Mouse (Mus musculus) embryonic facial prominence, embryonic 13.5 days (tissue): ENCODE measurements around the gene Jakmip3. TPM values are rescaled to one million over a fixed set of nuclear protein-coding genes. Genes with fewer than 3 reads are reported as not detected.

Experiments used
- ATAC-seq: fragments of 200-750 bp; cut with Nextera tagmentation; 2 replicates; pipeline ENCODE4 v1.8.0; 2017; ENCODE audit warnings: low read depth; ENCODE audit not compliant: insufficient number of reproducible peaks, insufficient read depth, low FRiP score, low TSS enrichment
- H3K27ac ChIP-seq: fragments of 300-500 bp; sonication (generic); 2 replicates; pipeline ENCODE4 v1.5.1; 2015; ENCODE audit warnings: moderate library complexity, mild to moderate bottlenecking, inconsistent platforms
- H3K27me3 ChIP-seq: fragments of 300-500 bp; sonication (generic); 2 replicates; pipeline ENCODE4 v1.6.1; 2015; ENCODE audit warnings: mild to moderate bottlenecking, inconsistent platforms
- H3K36me3 ChIP-seq: fragments of 300-500 bp; sonication (generic); 2 replicates; pipeline ENCODE4 v1.6.1; 2015; ENCODE audit warnings: mild to moderate bottlenecking, inconsistent platforms
- H3K4me1 ChIP-seq: fragments of 300-500 bp; sonication (generic); 2 replicates; pipeline ENCODE4 v1.6.1; 2015; ENCODE audit warnings: inconsistent platforms
- H3K4me2 ChIP-seq: fragments of 300-500 bp; sonication (generic); 2 replicates; pipeline ENCODE4 v1.6.1; 2015; ENCODE audit warnings: moderate library complexity, mild to moderate bottlenecking, inconsistent platforms
- H3K4me3 ChIP-seq: fragments of 300-500 bp; sonication (generic); 2 replicates; pipeline ENCODE4 v1.5.1; 2015; ENCODE audit warnings: mild to moderate bottlenecking, inconsistent platforms
- H3K9ac ChIP-seq: fragments of 300-500 bp; sonication (generic); 2 replicates; pipeline ENCODE4 v1.6.1; 2015; ENCODE audit warnings: mild to moderate bottlenecking, inconsistent platforms
- H3K9me3 ChIP-seq: fragments of 300-500 bp; sonication (generic); 2 replicates; pipeline ENCODE4 v1.6.1; 2016; ENCODE audit warnings: inconsistent platforms
- WGBS: fragments of 180-500 bp; shearing (Covaris S2); methylation state at CpG from one replicate; pipeline ENCODE4 v1.1.7; 2015; ENCODE audit warnings: mixed read lengths; 5-methylcytosine and 5-hydroxymethylcytosine counted together
- polyA plus RNA-seq: library from polyadenylated mRNA; unstranded; fragments of >200 nt; fragmentation: Nextera tagmentation; extraction: Ambion mirVana; gene quantifications from 2 replicates; pipeline ENCODE4 v1.2.1, GENCODE M21; 2015

Jakmip3 gene
- 0.41 and 0.47 TPM in 2 replicates for polyA plus RNA-seq

- Histone ChIP-seq H3K4me1 (peaks cover 12% of the 10 kb centered on the region), H3K27me3 (peaks cover 86% of the 10 kb centered on the region), H3K27ac (no peak within 1 kb of the TSS), H3K9ac (peak within 1 kb of the TSS; percentile 64), H3K4me3 (peak within 1 kb of the TSS; percentile 49), H3K4me2 (peak within 1 kb of the TSS; percentile 90), H3K36me3 (no peaks in the 10 kb centered on the region), H3K9me3 (no peaks in the 10 kb centered on the region)
- under 1% methylated on average over 78 of the region's 78 CpGs for WGBS
- ATAC-seq, result no peak
These were observed at the start of gene Jakmip3 for GRCm38 (mm10) chr7:138940612-138941461. TSS of gene Jakmip3 (plus strand) at chr7:138940730.

GRCm38 (mm10) chr7:138898122-138898521 lies 42.4 kb upstream of the Jakmip3 start:
- Histone ChIP-seq H3K4me2 (no peak overlapping the region), H3K27me3 (no peaks in the 10 kb centered on the region), H3K27ac (no peak overlapping the region), H3K4me3 (no peak overlapping the region), H3K9me3 (no peaks in the 10 kb centered on the region), H3K9ac (no peak overlapping the region), H3K36me3 (peaks cover 51% of the 10 kb centered on the region), H3K4me1 (no peaks in the 10 kb centered on the region)
- no peak for ATAC-seq
- WGBS, result 61% methylated on average over 2 of the region's 2 CpGs

- H3K9ac ChIP-seq, result no peak overlapping the region
- H3K36me3 ChIP-seq, result peaks cover 46% of the 10 kb centered on the region
- 88% methylated on average over 4 of the region's 4 CpGs for WGBS
These were observed 41.8 kb upstream of the Jakmip3 start for GRCm38 (mm10) chr7:138898743-138899142.

GRCm38 (mm10) chr7:138903886-138904435 lies 36.6 kb upstream of the Jakmip3 start:
- WGBS, result 70% methylated on average over 7 of the region's 7 CpGs
- ATAC-seq, result no peak

More at GRCm38 (mm10) chr7:138898743-138899142, 41.8 kb upstream of the Jakmip3 start:
- no peak overlapping the region for H3K4me2 ChIP-seq
- no peak overlapping the region for H3K27ac ChIP-seq
- H3K4me3 ChIP-seq, result no peak overlapping the region
- peaks cover under 1% of the 10 kb centered on the region; the same call in 1 of the 2 replicates for H3K4me1 ChIP-seq
- H3K9me3 ChIP-seq, result no peaks in the 10 kb centered on the region
- ATAC-seq, result no peak
- no peaks in the 10 kb centered on the region for H3K27me3 ChIP-seq

GRCm38 (mm10) chr7:138906441-138906840 lies 34.1 kb upstream of the Jakmip3 start:
- H3K27ac ChIP-seq, result 0 out of 2 replicates have a peak overlapping the region, but pooled peaks have one; percentile 23
- ATAC-seq, result no peak
- peak overlapping the region; percentile 27; the same call in 1 of the 2 replicates for H3K4me3 ChIP-seq

More at GRCm38 (mm10) chr7:138903886-138904435, 36.6 kb upstream of the Jakmip3 start:
- H3K4me3 ChIP-seq, result no peak overlapping the region
- H3K36me3 ChIP-seq, result no peaks in the 10 kb centered on the region
- H3K27me3 ChIP-seq, result no peaks in the 10 kb centered on the region
- H3K9me3 ChIP-seq, result no peaks in the 10 kb centered on the region
- no peak overlapping the region for H3K9ac ChIP-seq
- no peak overlapping the region for H3K4me2 ChIP-seq
- H3K4me1 ChIP-seq, result peaks cover 31% of the 10 kb centered on the region
- no peak overlapping the region for H3K27ac ChIP-seq

GRCm38 (mm10) chr7:138907043-138907442 lies 33.5 kb upstream of the Jakmip3 start:
- peak overlapping the region; percentile 17; the same call in 1 of the 2 replicates for H3K9ac ChIP-seq
- 0 out of 2 replicates have a peak overlapping the region, but pooled peaks have one; percentile 23 for H3K27ac ChIP-seq
- H3K4me1 ChIP-seq, result peaks cover 37% of the 10 kb centered on the region
- ATAC-seq, result no peak
- 5% methylated on average over 7 of the region's 7 CpGs for WGBS
- peak overlapping the region; percentile 63 for H3K4me2 ChIP-seq
- peak overlapping the region; percentile 27 for H3K4me3 ChIP-seq
- no peaks in the 10 kb centered on the region for H3K36me3 ChIP-seq
- no peaks in the 10 kb centered on the region for H3K9me3 ChIP-seq
- no peaks in the 10 kb centered on the region for H3K27me3 ChIP-seq

More at GRCm38 (mm10) chr7:138906441-138906840, 34.1 kb upstream of the Jakmip3 start:
- Histone ChIP-seq H3K4me2 (peak overlapping the region; percentile 63), H3K27me3 (no peaks in the 10 kb centered on the region), H3K9me3 (no peaks in the 10 kb centered on the region), H3K36me3 (no peaks in the 10 kb centered on the region), H3K4me1 (peaks cover 37% of the 10 kb centered on the region), H3K9ac (peak overlapping the region; percentile 17; the same call in 1 of the 2 replicates)
- WGBS, result 82% methylated on average over 1 of the region's 1 CpGs

- Histone ChIP-seq H3K27ac (no peak overlapping the region), H3K27me3 (no peaks in the 10 kb centered on the region), H3K36me3 (no peaks in the 10 kb centered on the region), H3K9ac (peak overlapping the region; percentile 89), H3K4me1 (peaks cover 37% of the 10 kb centered on the region), H3K9me3 (no peaks in the 10 kb centered on the region), H3K4me2 (peak overlapping the region; percentile 63), H3K4me3 (peak overlapping the region; percentile 83)
- whole genome bisulfite sequencing, result 54% methylated on average over 5 of the region's 5 CpGs
- ATAC-seq, result no peak
These were observed 32.6 kb upstream of the Jakmip3 start for GRCm38 (mm10) chr7:138907976-138908375.

GRCm38 (mm10) chr7:138908768-138909276 lies 31.7 kb upstream of the Jakmip3 start:
- 2% methylated on average over 10 of the region's 10 CpGs for whole genome bisulfite sequencing
- H3K4me1 ChIP-seq, result peaks cover 36% of the 10 kb centered on the region
- H3K27me3 ChIP-seq, result no peaks in the 10 kb centered on the region
- peak overlapping the region; percentile 80 for H3K27ac ChIP-seq
- no peaks in the 10 kb centered on the region for H3K36me3 ChIP-seq
- peak overlapping the region; percentile 89 for H3K9ac ChIP-seq
- peak overlapping the region; percentile 63 for H3K4me2 ChIP-seq
- peak overlapping the region; percentile 83 for H3K4me3 ChIP-seq
- H3K9me3 ChIP-seq, result no peaks in the 10 kb centered on the region
- ATAC-seq, result peak; percentile 50; the same call in 1 of the 2 replicates

- H3K9ac ChIP-seq, result peak within 1 kb of the TSS; percentile 89
- no peaks in the 10 kb centered on the region for H3K36me3 ChIP-seq
- ATAC-seq, result peak; percentile 90
- peak within 1 kb of the TSS; percentile 83 for H3K4me3 ChIP-seq
- peak within 1 kb of the TSS; percentile 80 for H3K27ac ChIP-seq
- H3K4me1 ChIP-seq, result peaks cover 32% of the 10 kb centered on the region
- H3K4me2 ChIP-seq, result peak within 1 kb of the TSS; percentile 63
- no peaks in the 10 kb centered on the region for H3K9me3 ChIP-seq
- WGBS, result under 1% methylated on average over 61 of the region's 66 CpGs
- no peaks in the 10 kb centered on the region for H3K27me3 ChIP-seq
These were observed 31.0 kb upstream of the Jakmip3 start, which contains the start of gene Bnip3 for GRCm38 (mm10) chr7:138909277-138910192. TSS of gene Bnip3 (minus strand) at chr7:138909519.

GRCm38 (mm10) chr7:138910193-138910562 lies 30.4 kb upstream of the Jakmip3 start:
- Histone ChIP-seq H3K9ac (peak overlapping the region; percentile 89), H3K27ac (peak overlapping the region; percentile 72), H3K4me1 (peaks cover 32% of the 10 kb centered on the region), H3K9me3 (no peaks in the 10 kb centered on the region), H3K4me3 (peak overlapping the region; percentile 83), H3K27me3 (no peaks in the 10 kb centered on the region), H3K36me3 (no peaks in the 10 kb centered on the region), H3K4me2 (peak overlapping the region; percentile 63)
- no peak for ATAC-seq
- 25% methylated on average over 7 of the region's 7 CpGs for WGBS
